Mouse (Mus musculus) heart, postnatal 36 days (tissue): Measurements from ENCODE around the gene Sf3b3. TPM values are rescaled to one million over a fixed set of nuclear protein-coding genes. Genes with fewer than 3 reads are reported as not detected.
A peak's percentile ranks its signal among the peaks of the same experiment; 100 is the strongest.

Experiments
- DNase-seq, 2 experiments: peaks; one replicate each; pipeline ENCODE4 v3.0.0; 2021 to 2022
- intact Hi-C: fragments of 180-260 bp; cut with DNase I; formaldehyde crosslinking; loops from one replicate; pipeline ENCODE4 v1.15.1; 2025
- total RNA-seq, 2 experiments: library from RNA; stranded (reverse); gene quantifications; 2 replicates each; pipeline ENCODE4 v1.2.3; 2021

Gene Sf3b3
- total RNA-seq, 2 experiments from 2014 or later = 37.3 to 39.1 TPM

DNA sequence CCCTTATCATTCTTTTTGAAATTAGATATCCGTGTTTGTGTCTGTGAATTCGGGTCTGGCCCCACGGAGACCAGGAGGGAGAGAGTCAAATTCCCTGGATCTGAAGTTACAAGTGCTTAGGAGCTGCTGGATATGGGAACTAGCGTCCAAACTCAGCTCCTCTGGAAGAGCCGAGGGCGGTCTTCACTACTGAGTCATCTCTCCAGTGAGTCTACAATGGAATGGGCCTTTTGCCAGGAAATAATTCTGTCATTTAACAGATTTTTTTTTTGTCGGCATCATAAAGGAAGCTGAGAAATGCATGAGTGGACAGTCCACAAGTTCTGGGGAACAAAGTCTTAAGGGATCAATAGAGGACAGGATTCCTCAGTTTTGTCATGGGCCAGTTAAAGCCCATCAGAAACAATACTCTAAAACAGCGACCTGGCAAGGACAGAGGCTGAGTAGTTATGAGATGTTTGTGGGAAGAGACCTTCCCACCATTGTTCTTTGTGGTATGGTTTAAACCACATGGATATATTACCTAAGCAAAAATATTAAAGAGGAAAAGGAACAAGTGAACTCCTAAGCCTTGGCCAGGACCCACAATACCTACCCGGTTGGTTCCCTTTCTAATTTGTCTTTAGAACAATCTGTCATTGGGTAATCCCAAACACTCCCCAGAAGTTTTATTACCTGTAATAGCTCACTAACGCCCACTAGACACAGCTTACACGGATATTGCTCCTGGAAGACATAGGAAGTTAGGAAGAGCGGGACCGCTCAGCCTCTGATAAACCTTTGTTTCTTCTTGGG is 66.5 kb downstream of the Sf3b3 start:
- intact Hi-C loops = no loop called here
- DNase-seq = no peak

DNA sequence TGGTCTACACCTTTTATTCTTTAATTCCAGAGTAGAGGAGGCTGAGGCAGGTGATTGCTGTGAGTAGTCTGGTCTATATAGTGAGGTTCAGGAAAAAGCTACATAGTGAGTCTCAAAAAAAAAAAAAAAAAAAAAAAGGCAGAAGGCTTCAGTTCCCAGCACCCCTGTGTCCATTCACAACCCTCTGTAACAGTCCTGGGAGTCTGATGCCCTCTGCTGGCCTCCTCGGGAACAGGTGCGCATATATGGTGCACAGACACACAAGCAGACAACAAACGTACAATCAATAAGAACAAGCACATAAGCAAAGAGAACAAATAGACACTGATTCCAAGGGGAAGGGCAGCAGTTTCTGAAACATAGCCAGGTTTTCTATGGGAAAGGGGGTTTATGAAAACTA is 70.3 kb downstream of the Sf3b3 start:
- intact Hi-C loops = no loop called here
- no peak for DNase-seq

DNA sequence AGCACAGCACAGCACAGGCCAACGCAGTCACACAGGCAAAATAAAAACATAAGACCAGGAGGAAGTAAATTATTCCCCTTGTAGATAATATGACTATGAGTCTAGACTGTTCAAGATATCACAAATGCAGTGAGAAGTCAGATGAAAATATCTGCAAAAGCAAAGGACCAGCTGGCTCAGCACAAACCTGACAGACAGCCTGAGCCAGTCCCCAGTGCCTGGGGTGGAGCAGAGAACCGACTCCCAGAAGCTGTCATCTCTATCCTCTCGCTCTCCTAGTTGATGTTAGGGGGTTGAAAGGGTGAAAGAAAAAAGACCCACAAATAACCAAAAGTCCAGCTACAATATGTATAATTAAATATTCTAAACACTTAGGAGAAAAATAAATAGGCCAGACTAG is 70.9 kb downstream of the Sf3b3 start:
- intact Hi-C loops = no loop called here
- no peak for DNase-seq

DNA sequence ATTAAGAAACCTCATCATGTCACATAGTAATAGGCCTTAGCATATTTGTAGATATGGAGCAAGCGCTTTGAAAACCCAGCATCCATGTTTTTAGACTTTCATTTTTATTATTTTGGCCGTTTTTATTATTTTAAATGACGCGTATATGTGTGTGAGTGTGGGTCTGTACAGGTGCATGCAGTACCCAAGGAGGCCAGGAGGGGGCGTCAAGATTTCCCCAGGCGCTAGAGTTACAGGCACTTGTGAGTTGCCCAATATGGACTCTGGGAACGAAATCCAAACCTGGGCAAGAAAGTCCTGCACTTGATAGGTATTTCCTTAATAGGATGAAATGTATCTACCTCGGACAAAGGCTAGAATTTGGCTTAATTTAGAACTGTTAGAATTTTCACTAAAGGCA is 71.3 kb downstream of the Sf3b3 start:
- DNase-seq = no peak

DNA sequence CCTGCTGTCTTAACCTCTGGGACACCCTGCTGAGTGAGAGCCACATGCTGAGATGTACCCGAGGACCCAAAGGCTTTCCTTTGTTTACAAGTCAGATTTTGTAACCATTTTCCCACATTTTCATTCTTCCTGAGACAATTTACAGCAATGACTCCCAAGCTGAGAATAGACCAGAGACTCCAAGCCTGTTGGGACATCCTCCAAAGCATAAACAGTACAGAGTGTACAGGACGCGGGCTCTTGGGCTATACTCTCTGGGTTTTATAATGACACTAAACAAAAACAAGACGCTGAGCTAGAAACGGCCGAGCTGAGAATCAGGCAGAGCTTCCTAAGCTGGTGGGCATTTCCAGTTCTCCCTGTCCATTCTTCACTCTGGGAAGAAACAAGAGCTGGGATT is 71.9 kb downstream of the Sf3b3 start:
- DNase-seq = no peak
- intact Hi-C loops = no loop called here

More for the DNA sequence above, 71.3 kb downstream of the Sf3b3 start:
- intact Hi-C loops = no loop called here

DNA sequence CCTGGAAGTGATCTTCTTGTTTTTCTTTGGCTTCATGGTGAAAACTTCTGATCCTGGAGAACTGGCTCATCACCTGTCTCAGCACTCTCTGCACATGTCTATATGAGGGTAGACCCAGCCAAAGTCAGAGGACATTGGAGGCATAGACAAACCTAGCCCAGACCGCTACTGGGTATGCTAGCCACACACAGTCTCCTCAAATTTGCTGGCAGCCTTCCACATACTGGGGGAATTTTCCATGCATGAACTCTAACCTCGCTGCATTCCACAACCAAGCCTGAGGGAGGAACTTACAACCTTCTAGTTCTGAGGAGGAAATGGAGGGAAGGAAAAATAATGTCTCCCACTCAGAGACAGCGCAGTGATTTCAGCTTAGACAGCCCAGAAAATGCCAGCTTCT is 72.5 kb downstream of the Sf3b3 start:
- DNase-seq = no peak
- intact Hi-C loops = no loop called here

DNA sequence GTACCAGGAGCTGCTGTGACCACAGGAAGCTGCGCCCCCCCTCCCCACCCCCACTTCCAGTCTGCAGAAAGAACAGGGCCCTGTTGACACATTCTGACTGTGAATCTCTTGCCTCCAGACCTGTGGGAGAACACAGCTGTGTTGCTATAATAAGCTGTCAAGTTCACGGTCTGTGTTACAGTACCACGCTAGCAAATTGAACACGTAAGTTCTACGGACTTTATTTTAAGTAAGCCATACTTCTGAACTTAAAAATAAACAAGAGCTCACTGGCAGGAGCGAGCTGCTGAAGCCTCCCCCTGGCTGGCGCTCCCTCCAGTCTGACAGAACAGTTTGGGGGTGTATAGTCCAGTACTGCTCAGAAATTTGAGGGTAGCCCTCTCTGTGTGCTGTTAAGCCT is 74.1 kb downstream of the Sf3b3 start:
- no peak for DNase-seq
- intact Hi-C loops = no loop called here

DNA sequence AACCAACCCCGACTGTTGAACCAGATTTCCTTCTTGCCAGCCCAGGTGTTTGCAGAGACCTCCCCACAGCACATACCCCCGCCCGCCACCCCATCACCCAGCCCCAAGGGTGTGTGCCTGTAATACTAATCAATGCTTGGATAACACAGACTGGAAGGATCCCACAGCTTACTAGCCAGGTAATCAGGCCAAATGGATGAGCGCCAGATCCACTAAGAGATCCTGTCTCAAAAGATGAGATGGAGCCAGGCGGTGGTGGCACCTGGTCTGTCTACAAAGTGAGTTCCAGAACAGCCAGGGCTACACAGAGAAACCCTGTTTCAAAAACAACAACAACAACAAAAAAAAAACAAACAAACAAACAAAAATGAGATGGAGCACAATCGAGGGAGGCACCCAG is 79.3 kb downstream of the Sf3b3 start:
- no peak for DNase-seq
- intact Hi-C loops = no loop called here

DNA sequence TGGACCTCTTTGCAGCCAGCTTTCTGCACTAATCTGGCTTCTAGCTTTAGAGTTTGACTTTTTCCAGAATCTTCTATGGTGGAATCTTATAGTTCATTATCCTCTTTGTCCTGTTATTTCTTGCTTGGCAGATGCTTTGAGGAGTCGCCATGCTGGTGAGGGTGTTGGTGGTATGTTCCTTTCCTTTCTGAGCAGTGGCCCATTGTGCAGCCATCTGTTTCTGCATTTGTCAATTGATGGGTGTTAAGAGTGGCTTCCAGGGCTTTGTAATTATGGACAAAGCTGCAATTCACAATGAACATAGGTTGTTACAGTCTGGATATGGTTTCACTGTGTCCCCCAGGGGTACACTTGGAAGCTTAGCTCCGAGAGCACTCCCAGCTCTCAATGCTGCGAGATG is 81.9 kb downstream of the Sf3b3 start:
- no peak for DNase-seq
- intact Hi-C loops = no loop called here

DNA sequence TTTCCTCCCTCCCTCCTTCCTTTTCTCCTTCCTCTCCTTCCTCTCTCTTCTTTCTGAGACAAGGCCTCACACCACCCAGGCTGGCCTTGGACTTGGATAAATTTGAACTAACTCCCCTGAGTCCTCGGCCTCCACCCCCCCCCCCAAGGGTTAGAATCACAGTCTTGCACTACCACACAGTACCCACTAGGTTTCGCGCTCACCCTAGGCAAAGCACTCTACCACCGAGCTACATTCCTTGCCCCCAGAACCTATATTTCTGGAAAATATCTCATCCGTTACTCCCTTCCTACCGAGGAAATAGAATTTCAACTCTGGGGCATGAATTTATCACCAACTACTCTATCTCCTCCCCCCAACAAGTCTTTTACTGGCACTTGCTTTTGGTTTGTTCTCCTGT is 84.6 kb downstream of the Sf3b3 start:
- intact Hi-C loops = loop anchor here (2.0 kb wide), 1 partner anchor 29 kb away; no protein-coding TSS in a partner anchor
- DNase-seq = no peak

DNA sequence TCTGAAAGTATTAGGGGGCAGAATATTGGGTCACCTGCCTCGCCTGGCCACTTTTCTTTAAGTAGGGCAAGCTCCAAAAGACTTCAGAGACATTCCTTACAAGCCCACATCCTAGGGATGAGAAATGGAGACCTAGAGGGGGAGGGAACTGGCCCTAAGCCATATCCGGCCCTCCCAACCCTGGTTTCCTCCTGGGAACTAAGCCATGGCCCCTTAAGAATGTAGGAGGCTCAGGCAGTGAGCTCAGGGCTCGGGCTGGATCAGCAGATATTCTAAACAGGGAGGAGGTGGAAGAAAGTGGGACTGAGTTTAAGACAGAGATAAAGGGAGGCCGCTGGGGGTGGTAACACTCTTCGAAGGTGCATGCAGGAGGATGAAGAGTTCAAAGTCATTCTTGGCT is 85.4 kb downstream of the Sf3b3 start:
- peak; percentile 61 to 62 for DNase-seq
- intact Hi-C loops = loop anchor here (2.0 kb wide), 1 partner anchor 30 kb away; no protein-coding TSS in a partner anchor

DNA sequence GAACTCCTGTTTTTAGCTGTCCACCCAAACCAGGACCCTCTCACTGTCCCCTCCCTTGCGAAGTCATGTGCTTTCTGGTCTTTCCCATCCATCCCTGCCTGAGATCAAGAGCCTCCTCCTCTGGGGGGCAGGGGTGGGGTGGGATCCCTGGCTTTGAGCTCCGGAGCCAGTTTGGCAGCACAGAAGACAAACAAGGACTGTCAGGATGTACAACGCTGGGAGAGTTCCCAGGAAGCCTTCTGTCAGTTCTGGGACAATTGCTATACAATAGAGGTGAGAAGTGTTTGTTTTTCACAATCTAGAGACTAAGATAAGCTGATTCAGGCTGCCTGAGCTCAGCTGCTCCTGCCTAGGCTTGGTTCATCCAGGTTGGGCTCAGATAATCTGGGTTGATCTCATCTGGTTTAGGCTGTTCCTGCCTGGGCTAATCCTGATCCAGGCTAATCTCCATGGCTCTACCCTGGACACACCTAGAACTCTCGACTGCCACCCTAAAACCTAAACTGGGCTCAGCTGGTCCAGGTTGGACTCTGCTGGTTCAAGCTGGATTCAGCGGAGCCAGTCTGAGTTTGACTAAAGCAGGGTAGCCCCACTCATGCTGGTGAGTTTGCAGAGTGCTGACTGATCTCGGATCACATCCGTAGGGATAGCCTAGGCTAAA is 86.2 kb downstream of the Sf3b3 start:
- intact Hi-C loops = loop anchor here (2.0 kb wide), 1 partner anchor 30 kb away; no protein-coding TSS in a partner anchor
- no peak for DNase-seq

Other genes starting within 250 kb of the Sf3b3 start
- 10 to 100 TPM; 14.7 to 16.8 TPM for gene Vac14, start 228.2 kb downstream of the Sf3b3 start, total RNA-seq
- 10 to 100 TPM; 34.3 to 38.1 TPM for gene Mtss1l, start 125.3 kb downstream of the Sf3b3 start, total RNA-seq
- gene Il34, start 40.9 kb downstream of the Sf3b3 start, total RNA-seq = 1 to 10 TPM; 4.3 to 6.9 TPM
- gene Cog4, start 187 bp downstream of the Sf3b3 start, total RNA-seq = 10 to 100 TPM; 74.3 to 78.3 TPM
- gene Fuk, start 55.7 kb upstream of the Sf3b3 start, total RNA-seq = 1 to 10 TPM; 4.1 to 4.7 TPM
- gene St3gal2, start 73.1 kb upstream of the Sf3b3 start, total RNA-seq = 10 to 100 TPM; 27.5 to 28.3 TPM
- 10 to 100 TPM; 34.2 to 35.4 TPM for gene Ddx19a, start 151.0 kb upstream of the Sf3b3 start, total RNA-seq
- gene Ddx19b, start 185.0 kb upstream of the Sf3b3 start, total RNA-seq = 10 to 100 TPM; 11.1 to 11.7 TPM
- 10 to 100 TPM; 31.9 to 32.3 TPM for gene Aars, start 186.4 kb upstream of the Sf3b3 start, total RNA-seq
- gene Exosc6, start 209.6 kb upstream of the Sf3b3 start, total RNA-seq = not detected
- under 1 TPM; 0.80 to 0.81 TPM for gene Clec18a, start 245.6 kb upstream of the Sf3b3 start, total RNA-seq
- gene Pdpr, start 247.8 kb upstream of the Sf3b3 start, total RNA-seq = 100 to 1,000 TPM in 1 of 2 experiments, 10 to 100 TPM in 1; 97.4 to 113 TPM